Mouse (Mus musculus) liver, adult 2 months (tissue): ENCODE measurements at regions not wholly inside any gene's neighbourhood (a gene's known extent, or its start where the extent isn't known, plus 50 kb on each side); places are given as distances from the start of the nearest gene placed in this dataset.

Experiments
- DNase-seq: peaks from one replicate; pipeline ENCODE4 v3.0.0-alpha.2; 2011; ENCODE audit warnings: low read depth, low spot score; ENCODE audit errors: extremely low read depth
- H3K27ac ChIP-seq: fragments of 200-500 bp; replicated peaks from 2 replicates; pipeline ENCODE4 v1.5.1; 2012; ENCODE audit warnings: low read depth, mild to moderate bottlenecking, control low read depth, inconsistent platforms, low read length; ENCODE audit not compliant: insufficient read depth
- H3K27me3 ChIP-seq: fragments of 200-500 bp; 2 replicates; pipeline ENCODE4 v1.6.1; 2012; ENCODE audit warnings: mild to moderate bottlenecking, moderate library complexity, low read length, inconsistent platforms; ENCODE audit not compliant: control insufficient read depth, insufficient read depth
- H3K36me3 ChIP-seq: fragments of 200-500 bp; 2 replicates; pipeline ENCODE4 v1.6.1; 2012; ENCODE audit warnings: low read length, inconsistent platforms; ENCODE audit not compliant: control insufficient read depth, insufficient read depth
- H3K4me1 ChIP-seq: fragments of 200-500 bp; 2 replicates; pipeline ENCODE4 v1.6.1; 2011; ENCODE audit warnings: low read length; ENCODE audit not compliant: control insufficient read depth, insufficient read depth
- H3K4me3 ChIP-seq: fragments of 200-500 bp; 2 replicates; pipeline ENCODE4 v1.5.1; 2011; ENCODE audit warnings: low read depth, mild to moderate bottlenecking, control low read depth, low read length, moderate library complexity; ENCODE audit not compliant: insufficient read depth
- H3K79me2 ChIP-seq: fragments of 200-500 bp; 2 replicates; pipeline ENCODE4 v1.6.1; 2012; ENCODE audit warnings: inconsistent platforms, mild to moderate bottlenecking, low read length, moderate library complexity; ENCODE audit not compliant: control insufficient read depth, insufficient read depth
- H3K9ac ChIP-seq: fragments of 200-500 bp; 2 replicates; pipeline ENCODE4 v1.6.1; 2012; ENCODE audit warnings: low read depth, mild to moderate bottlenecking, control low read depth, inconsistent platforms, low read length
- CTCF ChIP-seq: fragments of 200-500 bp; IDR thresholded peaks from 2 replicates; pipeline ENCODE4 v1.5.1; 2011; ENCODE audit warnings: low read depth, low read length, control low read depth
- POLR2A ChIP-seq: fragments of 200-500 bp; IDR thresholded peaks from 2 replicates; pipeline ENCODE4 v1.6.1; 2011; ENCODE audit warnings: low read length, control low read depth; ENCODE audit not compliant: insufficient read depth; ENCODE audit errors: extremely low read depth
- WGBS: fragments of 180-500 bp; shearing (Covaris S2); methylation state at CpG from one replicate; pipeline ENCODE4 v1.1.7; 2018; 5-methylcytosine and 5-hydroxymethylcytosine counted together

GRCm38 (mm10) chr9:46636261-46637010 lies 316.6 kb upstream of the 4931429L15Rik start:
- H3K79me2 ChIP-seq = no peaks in the 10 kb centered on the region
- no peak for DNase-seq
- TF ChIP-seq CTCF = no peak
- TF ChIP-seq POLR2A = no peak
- H3K9ac ChIP-seq = no peak overlapping the region
- no peaks in the 10 kb centered on the region for H3K4me1 ChIP-seq
- no peaks in the 10 kb centered on the region for H3K36me3 ChIP-seq
- no peak overlapping the region for H3K27ac ChIP-seq
- H3K27me3 ChIP-seq = no peaks in the 10 kb centered on the region
- 66% methylated on average over 8 of the region's 8 CpGs for WGBS
- no peak overlapping the region for H3K4me3 ChIP-seq

- H3K4me3 ChIP-seq = no peak overlapping the region
- DNase-seq = peak; percentile 5
- 74% methylated on average over 4 of the region's 4 CpGs for WGBS
- H3K36me3 ChIP-seq = no peaks in the 10 kb centered on the region
- H3K27me3 ChIP-seq = no peaks in the 10 kb centered on the region
- TF ChIP-seq POLR2A (no peak), CTCF (peak; percentile 23; the same call in 1 of the 2 replicates)
- H3K79me2 ChIP-seq = no peaks in the 10 kb centered on the region
- H3K27ac ChIP-seq = no peak overlapping the region
- H3K4me1 ChIP-seq = no peaks in the 10 kb centered on the region
- no peak overlapping the region for H3K9ac ChIP-seq
These were observed 314.2 kb upstream of the 4931429L15Rik start for GRCm38 (mm10) chr9:46633952-46634351.

GRCm38 (mm10) chr9:46632576-46632975 lies 312.8 kb upstream of the 4931429L15Rik start:
- no peak for TF ChIP-seq POLR2A
- TF ChIP-seq CTCF = no peak
- DNase-seq = no peak
- Histone ChIP-seq H3K79me2 (no peaks in the 10 kb centered on the region), H3K4me3 (no peak overlapping the region), H3K4me1 (no peaks in the 10 kb centered on the region), H3K36me3 (no peaks in the 10 kb centered on the region), H3K9ac (no peak overlapping the region), H3K27me3 (no peaks in the 10 kb centered on the region), H3K27ac (no peak overlapping the region)
- 76% methylated on average over 10 of the region's 10 CpGs for WGBS

- Histone ChIP-seq H3K4me3 (no peak overlapping the region), H3K79me2 (no peaks in the 10 kb centered on the region), H3K27ac (no peak overlapping the region), H3K9ac (no peak overlapping the region), H3K27me3 (no peaks in the 10 kb centered on the region), H3K4me1 (no peaks in the 10 kb centered on the region), H3K36me3 (no peaks in the 10 kb centered on the region)
- no peak for TF ChIP-seq CTCF
- no peak for TF ChIP-seq POLR2A
- WGBS = 86% methylated on average over 2 of the region's 2 CpGs
- DNase-seq = no peak
These were observed 302.5 kb upstream of the 4931429L15Rik start for GRCm38 (mm10) chr9:46622255-46622654.

GRCm38 (mm10) chr9:46621851-46622250 lies 302.1 kb upstream of the 4931429L15Rik start:
- WGBS = 95% methylated on average over 6 of the region's 6 CpGs
- no peak for DNase-seq
- H3K79me2 ChIP-seq = no peaks in the 10 kb centered on the region
- no peaks in the 10 kb centered on the region for H3K4me1 ChIP-seq
- H3K27me3 ChIP-seq = no peaks in the 10 kb centered on the region
- H3K27ac ChIP-seq = no peak overlapping the region
- H3K4me3 ChIP-seq = no peak overlapping the region
- H3K36me3 ChIP-seq = no peaks in the 10 kb centered on the region
- no peak overlapping the region for H3K9ac ChIP-seq
- TF ChIP-seq CTCF = no peak
- TF ChIP-seq POLR2A = no peak
